Mouse (Mus musculus): ENCODE results near the gene Fcho2. TPM values are rescaled to one million over a fixed set of nuclear protein-coding genes. Genes with fewer than 3 reads are reported as not detected.
"Not testable (repeated sequence)": the region's sequence is repeated elsewhere in the genome, so short reads cannot be mapped to it uniquely, and the experiment has no call there.

The Fcho2 gene
- total RNA-seq, 1 experiment, result 13.6 TPM

GRCm38 (mm10) chr13:98829026-98829425 lies 13.8 kb upstream of the Fcho2 start:
- not testable (repeated sequence) for H3K9me3 ChIP-seq (ENCODE audit: control insufficient read depth, insufficient read depth, low read depth, low read length)

GRCm38 (mm10) chr13:98825574-98825973 lies 10.3 kb upstream of the Fcho2 start:
- Histone ChIP-seq H3K9me3 (ENCODE audit: control insufficient read depth, insufficient read depth, low read depth, low read length) (no peaks in the 10 kb centered on the region), H3K9ac (ENCODE audit: insufficient read depth, low read depth, low read length, poor library complexity, severe bottlenecking) (no peak overlapping the region), H3K4me3 (ENCODE audit: insufficient read depth in 1 of 2, low read depth in 1 of 2, low read length in 2 of 2, poor library complexity in 1 of 2, severe bottlenecking in 1 of 2) (no peak overlapping the region), H3K27ac (ENCODE audit: insufficient read depth, low read depth, low read length, poor library complexity, severe bottlenecking) (no peak overlapping the region), H3K4me1 (ENCODE audit: control insufficient read depth in 2 of 2, insufficient read depth in 2 of 2, low read length in 2 of 2, poor library complexity in 1 of 2) (no peaks in the 10 kb centered on the region), H3K36me3 (ENCODE audit: control insufficient read depth, insufficient read depth, low read length, poor library complexity, severe bottlenecking) (no peaks in the 10 kb centered on the region)
- TF ChIP-seq ZNF384 (IDR thresholded peaks at IDR 0.05; ENCODE audit: low read depth, low read length) (no peak), HCFC1 (IDR thresholded peaks at IDR 0.05; ENCODE audit: borderline replicate concordance, insufficient read depth, low read length) (no peak), MAFK (IDR thresholded peaks at IDR 0.05; ENCODE audit: insufficient read depth, low read depth, low read length) (no peak), ZC3H11A (IDR thresholded peaks at IDR 0.05; ENCODE audit: borderline replicate concordance, low read depth, low read length) (no peak), CHD2 (IDR thresholded peaks at IDR 0.05; ENCODE audit: low read depth, low read length) (no peak)
- no peak for DNase-seq (ENCODE audit: low read depth, low spot score)
- in situ Hi-C loops (cut with MboI; ENCODE audit: low sequenced_read_pairs in 2 of 2, unreplicated experiment in 2 of 2), result no loop called here

More at GRCm38 (mm10) chr13:98829026-98829425, 13.8 kb upstream of the Fcho2 start:
- in situ Hi-C loops (cut with MboI; ENCODE audit: low sequenced_read_pairs in 2 of 2, unreplicated experiment in 2 of 2); H3K36me3 ChIP-seq (ENCODE audit: control insufficient read depth, insufficient read depth, low read length, poor library complexity, severe bottlenecking); H3K4me1 ChIP-seq (ENCODE audit: control insufficient read depth in 2 of 2, insufficient read depth in 2 of 2, low read length in 2 of 2, poor library complexity in 1 of 2); DNase-seq (ENCODE audit: low read depth, low spot score); H3K9ac ChIP-seq (ENCODE audit: insufficient read depth, low read depth, low read length, poor library complexity, severe bottlenecking); H3K4me3 ChIP-seq (ENCODE audit: insufficient read depth in 1 of 2, low read depth in 1 of 2, low read length in 2 of 2, poor library complexity in 1 of 2, severe bottlenecking in 1 of 2); H3K27ac ChIP-seq (ENCODE audit: insufficient read depth, low read depth, low read length, poor library complexity, severe bottlenecking): not testable (repeated sequence)
- peak; percentile 87 for TF ChIP-seq ZNF384 (IDR thresholded peaks at IDR 0.05; ENCODE audit: low read depth, low read length)

DNA sequence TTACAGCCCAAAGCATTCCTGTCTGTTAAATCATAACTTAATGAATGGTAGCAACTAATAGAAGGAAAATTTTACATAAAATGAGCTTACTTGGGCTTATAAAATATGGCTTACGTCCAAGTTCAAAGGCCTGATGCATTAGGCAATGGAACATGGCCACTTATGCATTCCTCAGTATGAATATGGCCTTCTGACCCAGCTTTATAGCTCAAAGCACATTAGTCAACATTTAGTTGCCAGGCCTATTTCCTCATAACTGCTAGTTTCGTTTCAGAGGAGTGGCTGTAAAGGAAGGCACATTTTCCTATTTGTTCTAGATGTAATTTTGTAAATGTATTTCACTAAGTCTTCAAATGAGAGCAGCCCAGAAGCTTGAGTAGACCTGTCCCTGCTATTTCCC lies 3.8 kb upstream of the Fcho2 start:
- no peaks in the 10 kb centered on the region for H3K9me3 ChIP-seq (ENCODE audit: control insufficient read depth, insufficient read depth, low read depth, low read length)
- in situ Hi-C loops (cut with MboI; ENCODE audit: low sequenced_read_pairs in 2 of 2, unreplicated experiment in 2 of 2), result no loop called here
- DNase-seq (ENCODE audit: low read depth, low spot score), result no peak
- H3K27ac ChIP-seq (ENCODE audit: insufficient read depth, low read depth, low read length, poor library complexity, severe bottlenecking), result no peak overlapping the region
- no peaks in the 10 kb centered on the region for H3K36me3 ChIP-seq (ENCODE audit: control insufficient read depth, insufficient read depth, low read length, poor library complexity, severe bottlenecking)
- H3K4me1 ChIP-seq (ENCODE audit: control insufficient read depth in 2 of 2, insufficient read depth in 2 of 2, low read length in 2 of 2, poor library complexity in 1 of 2), result peaks cover 0 to 3% of the 10 kb centered on the region in 2 experiments; a peak in 1 of 4 replicates
- H3K4me3 ChIP-seq (ENCODE audit: insufficient read depth in 1 of 2, low read depth in 1 of 2, low read length in 2 of 2, poor library complexity in 1 of 2, severe bottlenecking in 1 of 2), result no peak overlapping the region
- H3K9ac ChIP-seq (ENCODE audit: insufficient read depth, low read depth, low read length, poor library complexity, severe bottlenecking), result no peak overlapping the region
- TF ChIP-seq MAFK (IDR thresholded peaks at IDR 0.05; ENCODE audit: insufficient read depth, low read depth, low read length) (no peak), ZNF384 (IDR thresholded peaks at IDR 0.05; ENCODE audit: low read depth, low read length) (no peak), CHD2 (IDR thresholded peaks at IDR 0.05; ENCODE audit: low read depth, low read length) (no peak), ZC3H11A (IDR thresholded peaks at IDR 0.05; ENCODE audit: borderline replicate concordance, low read depth, low read length) (no peak), HCFC1 (IDR thresholded peaks at IDR 0.05; ENCODE audit: borderline replicate concordance, insufficient read depth, low read length) (no peak)

DNA sequence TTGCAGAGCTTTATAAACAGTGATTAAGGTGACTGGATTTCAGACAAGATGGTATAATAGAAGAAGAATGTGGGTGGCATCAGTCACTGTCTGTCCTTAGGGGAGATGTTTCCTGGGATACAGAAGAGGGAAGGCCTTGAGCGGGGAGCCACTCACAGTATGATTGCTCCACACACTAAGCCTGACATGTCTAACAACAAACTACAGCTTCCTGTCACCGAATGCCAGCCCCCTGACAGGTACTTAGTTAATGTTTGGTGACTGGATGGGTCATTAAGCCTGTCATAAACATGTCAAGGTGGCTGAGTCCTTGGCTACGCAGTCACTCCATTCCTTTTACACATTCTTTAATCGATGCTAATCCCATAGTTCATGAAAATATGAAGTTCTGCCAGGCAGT lies 3.0 kb upstream of the Fcho2 start:
- Histone ChIP-seq H3K27ac (ENCODE audit: insufficient read depth, low read depth, low read length, poor library complexity, severe bottlenecking) (no peak overlapping the region), H3K9me3 (ENCODE audit: control insufficient read depth, insufficient read depth, low read depth, low read length) (no peaks in the 10 kb centered on the region), H3K36me3 (ENCODE audit: control insufficient read depth, insufficient read depth, low read length, poor library complexity, severe bottlenecking) (no peaks in the 10 kb centered on the region), H3K4me3 (ENCODE audit: insufficient read depth in 1 of 2, low read depth in 1 of 2, low read length in 2 of 2, poor library complexity in 1 of 2, severe bottlenecking in 1 of 2) (no peak overlapping the region), H3K9ac (ENCODE audit: insufficient read depth, low read depth, low read length, poor library complexity, severe bottlenecking) (no peak overlapping the region), H3K4me1 (ENCODE audit: control insufficient read depth in 2 of 2, insufficient read depth in 2 of 2, low read length in 2 of 2, poor library complexity in 1 of 2) (peaks cover 2 to 3% of the 10 kb centered on the region in 2 experiments; a peak in 2 of 4 replicates)
- TF ChIP-seq ZC3H11A (IDR thresholded peaks at IDR 0.05; ENCODE audit: borderline replicate concordance, low read depth, low read length), result no peak
- no peak for DNase-seq (ENCODE audit: low read depth, low spot score)
- in situ Hi-C loops (cut with MboI; ENCODE audit: low sequenced_read_pairs in 2 of 2, unreplicated experiment in 2 of 2), result no loop called here

DNA sequence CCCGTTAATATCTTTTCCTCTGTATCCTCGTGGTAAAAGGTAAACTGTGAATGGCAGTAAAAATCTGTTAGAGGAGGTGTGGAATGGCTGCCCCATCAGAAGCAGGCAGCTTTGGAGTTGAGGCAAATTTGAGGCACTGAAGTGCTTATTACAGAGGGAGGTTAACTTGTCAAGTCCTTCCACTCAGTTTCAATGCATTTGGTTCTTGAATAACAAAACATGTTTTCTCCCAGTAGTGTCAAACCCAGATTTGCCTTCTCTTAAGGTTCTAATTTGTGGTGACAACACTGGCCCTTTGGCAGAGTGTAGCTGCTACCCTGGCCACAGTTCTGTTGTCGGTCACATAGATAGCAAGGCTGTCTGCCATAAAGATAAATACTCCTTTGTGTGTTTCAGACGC lies 2.5 kb upstream of the Fcho2 start:
- Histone ChIP-seq H3K27ac (ENCODE audit: insufficient read depth, low read depth, low read length, poor library complexity, severe bottlenecking) (no peak overlapping the region), H3K9ac (ENCODE audit: insufficient read depth, low read depth, low read length, poor library complexity, severe bottlenecking) (no peak overlapping the region), H3K4me1 (ENCODE audit: control insufficient read depth in 2 of 2, insufficient read depth in 2 of 2, low read length in 2 of 2, poor library complexity in 1 of 2) (peaks cover 2 to 3% of the 10 kb centered on the region in 2 experiments; a peak in 2 of 4 replicates), H3K36me3 (ENCODE audit: control insufficient read depth, insufficient read depth, low read length, poor library complexity, severe bottlenecking) (no peaks in the 10 kb centered on the region), H3K9me3 (ENCODE audit: control insufficient read depth, insufficient read depth, low read depth, low read length) (no peaks in the 10 kb centered on the region), H3K4me3 (ENCODE audit: insufficient read depth in 1 of 2, low read depth in 1 of 2, low read length in 2 of 2, poor library complexity in 1 of 2, severe bottlenecking in 1 of 2) (no peak overlapping the region)
- no peak for DNase-seq (ENCODE audit: low read depth, low spot score)
- no peak for TF ChIP-seq ZNF384 (IDR thresholded peaks at IDR 0.05; ENCODE audit: low read depth, low read length)
- no peak for TF ChIP-seq MAFK (IDR thresholded peaks at IDR 0.05; ENCODE audit: insufficient read depth, low read depth, low read length)
- no peak for TF ChIP-seq CHD2 (IDR thresholded peaks at IDR 0.05; ENCODE audit: low read depth, low read length)
- no peak for TF ChIP-seq HCFC1 (IDR thresholded peaks at IDR 0.05; ENCODE audit: borderline replicate concordance, insufficient read depth, low read length)
- no peak for TF ChIP-seq ZC3H11A (IDR thresholded peaks at IDR 0.05; ENCODE audit: borderline replicate concordance, low read depth, low read length)
- in situ Hi-C loops (cut with MboI; ENCODE audit: low sequenced_read_pairs in 2 of 2, unreplicated experiment in 2 of 2), result no loop called here

- H3K9me3 ChIP-seq (ENCODE audit: control insufficient read depth, insufficient read depth, low read depth, low read length); DNase-seq (ENCODE audit: low read depth, low spot score); H3K4me1 ChIP-seq (ENCODE audit: control insufficient read depth in 2 of 2, insufficient read depth in 2 of 2, low read length in 2 of 2, poor library complexity in 1 of 2); H3K27ac ChIP-seq (ENCODE audit: insufficient read depth, low read depth, low read length, poor library complexity, severe bottlenecking); H3K9ac ChIP-seq (ENCODE audit: insufficient read depth, low read depth, low read length, poor library complexity, severe bottlenecking); in situ Hi-C loops (cut with MboI; ENCODE audit: low sequenced_read_pairs in 2 of 2, unreplicated experiment in 2 of 2); H3K4me3 ChIP-seq (ENCODE audit: insufficient read depth in 1 of 2, low read depth in 1 of 2, low read length in 2 of 2, poor library complexity in 1 of 2, severe bottlenecking in 1 of 2); H3K36me3 ChIP-seq (ENCODE audit: control insufficient read depth, insufficient read depth, low read length, poor library complexity, severe bottlenecking): not testable (repeated sequence)
Measured at GRCm38 (mm10) chr13:98816981-98817660, 1.9 kb upstream of the Fcho2 start.

Data from ES-E14 (cell line).